Mouse (Mus musculus) WW6 (cell line): ENCODE measurements around the gene Tdo2.

Source experiments
- DNase-seq: peaks from one replicate; pipeline ENCODE4 v3.0.0-alpha.2; 2013; ENCODE audit warnings: low read depth, low spot score

Gene Tdo2

GRCm38 (mm10) chr3:81976102-81976501, at the start of gene Tdo2:
Tdo2 (minus strand) TSS chr3:81976202.
- DNase-seq: no peak

- DNase-seq: no peak
Measured at GRCm38 (mm10) chr3:82023065-82023464, 47.1 kb upstream of the Tdo2 start.

DNA sequence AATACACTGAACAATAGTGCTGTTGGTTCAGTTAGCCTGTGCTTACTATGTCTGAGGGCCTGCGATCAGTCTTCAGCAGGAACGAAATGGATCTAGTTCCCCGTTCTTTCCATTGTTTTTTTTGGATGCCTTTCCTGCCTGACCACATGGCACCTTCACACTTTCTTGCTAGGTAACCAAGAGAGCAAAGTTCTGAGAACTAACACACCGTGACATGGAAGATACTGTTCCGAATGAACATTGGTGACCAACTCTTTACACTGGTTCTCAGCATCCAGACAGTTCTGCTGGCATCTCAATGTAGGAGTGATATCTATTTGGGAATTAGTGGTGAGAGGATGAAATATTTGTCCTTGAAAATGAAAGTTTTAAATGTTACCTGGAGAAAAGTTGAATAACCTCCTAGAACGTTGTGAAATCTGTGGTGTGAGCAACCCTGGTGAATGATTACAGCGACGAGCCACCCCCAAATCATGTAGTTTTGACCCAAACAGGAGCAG, 46.5 kb upstream of the Tdo2 start:
- no peak for DNase-seq

DNA sequence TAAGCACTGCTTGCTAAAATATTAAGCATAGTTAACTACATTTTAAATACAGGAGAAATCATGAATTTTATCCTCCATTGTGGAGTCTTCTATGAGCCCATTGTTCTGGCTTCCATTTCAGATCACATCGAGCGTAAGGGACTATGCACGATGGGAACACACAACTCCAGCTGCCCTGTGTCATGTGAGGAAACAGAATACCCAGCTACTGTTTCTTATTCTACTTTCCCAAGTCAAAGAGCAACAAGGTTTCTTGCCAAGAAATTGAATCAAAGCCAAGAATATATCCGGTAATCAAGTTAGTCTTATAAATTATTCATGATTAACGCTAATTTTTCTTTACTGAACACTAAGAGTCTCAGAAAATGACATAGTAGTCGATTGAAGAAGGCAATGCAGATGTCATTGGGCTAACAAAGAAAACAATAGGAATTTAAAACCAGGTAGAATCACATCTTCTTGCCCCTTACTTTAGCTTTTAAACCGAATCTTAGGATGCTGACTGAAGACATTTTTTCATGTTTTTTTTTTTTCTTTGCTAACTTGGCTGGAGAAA, 38.2 kb upstream of the Tdo2 start:
- DNase-seq: no peak

GRCm38 (mm10) chr3:82007002-82007401, 31.0 kb upstream of the Tdo2 start:
- no peak for DNase-seq

DNA sequence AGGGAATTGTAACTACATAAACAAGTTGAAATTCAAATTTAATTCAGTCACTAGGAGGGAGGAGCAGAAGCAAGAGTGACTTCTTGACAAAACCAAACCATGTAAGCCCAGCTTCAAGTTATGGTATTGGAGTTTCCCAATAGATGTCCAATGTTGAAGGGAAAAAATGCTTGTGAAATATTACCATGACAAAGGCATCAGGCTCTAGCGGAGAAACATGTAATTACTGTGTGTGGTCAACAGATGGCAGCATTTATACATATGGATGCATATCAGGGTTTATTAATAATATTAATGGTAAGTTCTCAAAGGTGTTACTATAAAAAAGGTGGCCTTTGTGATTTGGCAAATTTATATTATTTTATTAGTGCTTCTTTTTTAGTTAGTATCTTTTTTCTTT, 20.0 kb upstream of the Tdo2 start:
- no peak for DNase-seq

GRCm38 (mm10) chr3:81995371-81995770, 19.4 kb upstream of the Tdo2 start:
- no peak for DNase-seq

GRCm38 (mm10) chr3:81990531-81990930, 14.5 kb upstream of the Tdo2 start:
- no peak for DNase-seq

- DNase-seq: no peak
Measured at GRCm38 (mm10) chr3:81989692-81990141, 13.7 kb upstream of the Tdo2 start.

DNA sequence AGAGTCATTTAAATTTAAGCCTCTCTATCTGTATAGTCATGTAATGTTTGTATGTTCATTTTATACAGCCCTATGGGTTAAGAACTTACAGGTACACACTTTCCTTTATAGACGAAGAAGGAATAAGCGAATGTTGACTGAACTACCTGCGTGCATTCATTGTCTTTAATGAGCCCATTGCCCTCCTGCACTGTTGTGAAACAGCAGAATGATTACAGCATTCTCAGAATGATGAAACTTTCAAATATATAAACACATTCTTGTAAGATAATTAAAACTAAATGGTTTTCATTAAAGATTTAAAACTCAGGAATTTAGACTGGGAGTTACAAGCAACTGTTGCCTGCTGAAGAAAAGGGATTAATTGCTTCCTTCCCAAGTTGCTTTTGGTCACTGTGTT, 11.6 kb upstream of the Tdo2 start:
- no peak for DNase-seq

DNA sequence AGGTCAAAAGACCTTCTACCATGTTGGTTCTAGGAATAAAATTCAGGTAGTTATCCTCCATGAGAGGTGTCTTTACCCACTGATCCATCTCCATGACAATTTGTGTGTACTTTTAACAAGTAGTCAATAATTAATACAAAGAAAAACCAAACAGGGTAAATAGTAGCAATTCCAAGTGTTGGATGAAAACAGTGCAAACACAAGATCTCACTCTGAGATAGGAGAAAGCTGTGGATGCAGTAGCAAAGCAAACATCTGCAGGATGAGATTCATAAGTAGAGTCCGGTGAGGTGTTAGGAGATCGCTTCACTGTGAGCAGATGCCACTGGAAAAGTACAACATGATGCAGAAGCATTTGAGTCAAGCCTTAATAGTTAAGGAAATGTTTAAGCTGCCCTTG, 10.1 kb upstream of the Tdo2 start:
- no peak for DNase-seq

GRCm38 (mm10) chr3:81985100-81985499, 9.1 kb upstream of the Tdo2 start:
- DNase-seq: no peak

GRCm38 (mm10) chr3:81983120-81983895, 7.3 kb upstream of the Tdo2 start:
- DNase-seq: no peak

GRCm38 (mm10) chr3:81981990-81982389, 6.0 kb upstream of the Tdo2 start, which contains the start of gene Asic5:
Asic5 (plus strand) TSS chr3:81982290.
- no peak for DNase-seq

DNA sequence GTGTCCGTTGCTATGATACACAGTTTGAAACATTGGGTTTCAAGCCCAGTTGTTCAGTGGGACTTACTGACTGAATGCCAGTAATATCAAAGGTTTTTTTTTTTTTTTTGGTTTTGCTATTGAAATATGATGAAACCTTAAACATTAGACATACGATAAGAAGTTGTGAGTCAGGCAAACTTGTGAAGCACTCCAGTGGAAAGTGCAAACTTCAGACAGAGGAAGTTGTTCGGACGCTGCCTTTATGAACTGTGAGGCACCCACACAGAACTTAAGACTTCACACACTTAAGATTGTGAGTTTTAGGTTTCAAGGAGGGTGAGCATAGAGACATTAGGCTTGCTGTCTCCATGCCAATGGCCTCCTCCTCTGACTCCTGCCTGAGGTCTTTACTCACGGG, 5.6 kb upstream of the Tdo2 start:
- no peak for DNase-seq

DNA sequence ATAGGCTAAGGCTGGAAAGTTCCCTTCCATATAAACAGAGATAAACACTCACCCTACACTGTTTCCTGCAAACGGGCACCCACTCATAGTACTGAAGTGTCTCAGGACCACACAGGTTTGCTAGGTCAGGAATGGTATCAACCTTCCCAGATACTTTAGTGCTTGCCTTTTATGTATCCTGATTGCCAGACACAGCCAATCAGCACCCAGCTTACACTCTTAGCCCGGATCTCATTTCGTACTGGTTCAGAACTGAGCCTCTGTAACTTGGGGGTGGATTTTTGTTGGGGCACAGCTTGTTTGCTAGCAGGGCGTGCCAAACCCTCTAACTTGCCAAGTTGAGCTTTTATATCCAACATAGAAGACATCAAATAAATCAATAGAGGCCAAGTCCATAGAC, 395 bp downstream of the Tdo2 start:
- DNase-seq: no peak

DNA sequence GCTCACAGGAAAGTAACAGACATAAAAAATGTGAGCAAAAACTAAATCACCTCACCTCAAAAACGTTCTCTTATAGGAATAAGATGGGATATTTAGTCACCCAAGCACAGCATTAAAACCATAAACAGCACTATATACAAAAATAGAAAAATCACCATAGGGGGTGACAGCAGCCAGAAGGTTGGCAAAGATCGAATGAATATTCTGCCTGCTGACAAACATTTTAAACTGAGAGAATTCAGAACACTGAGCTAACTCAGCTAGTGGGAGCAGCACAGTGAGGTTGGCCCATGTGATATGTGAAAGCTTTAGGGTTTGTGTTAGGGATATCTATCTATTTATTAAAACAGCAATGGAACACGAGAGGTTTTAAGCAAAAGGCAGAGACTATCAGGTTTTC, 11.4 kb downstream of the Tdo2 start:
- no peak for DNase-seq

DNA sequence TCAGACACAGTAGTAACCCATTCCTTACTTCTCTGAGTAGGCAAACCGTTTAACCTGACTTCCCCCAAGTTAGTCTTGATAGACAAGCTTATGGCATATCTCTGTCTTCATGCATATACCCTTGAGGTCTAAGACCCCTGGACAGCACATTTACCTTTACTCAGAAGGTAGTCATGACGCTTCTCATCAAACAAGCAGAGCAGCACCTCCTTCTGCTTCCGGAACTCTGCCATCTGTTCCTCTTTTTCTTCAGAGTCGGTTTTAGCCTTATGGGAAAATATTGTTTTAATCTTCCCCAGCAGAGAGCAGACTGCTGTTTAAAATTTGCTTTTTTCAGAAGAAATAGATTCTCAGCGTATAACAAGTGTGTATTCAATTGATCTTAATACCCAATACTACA, 12.2 kb downstream of the Tdo2 start:
- no peak for DNase-seq

GRCm38 (mm10) chr3:81961336-81961735, 14.7 kb downstream of the Tdo2 start:
- DNase-seq: no peak

DNA sequence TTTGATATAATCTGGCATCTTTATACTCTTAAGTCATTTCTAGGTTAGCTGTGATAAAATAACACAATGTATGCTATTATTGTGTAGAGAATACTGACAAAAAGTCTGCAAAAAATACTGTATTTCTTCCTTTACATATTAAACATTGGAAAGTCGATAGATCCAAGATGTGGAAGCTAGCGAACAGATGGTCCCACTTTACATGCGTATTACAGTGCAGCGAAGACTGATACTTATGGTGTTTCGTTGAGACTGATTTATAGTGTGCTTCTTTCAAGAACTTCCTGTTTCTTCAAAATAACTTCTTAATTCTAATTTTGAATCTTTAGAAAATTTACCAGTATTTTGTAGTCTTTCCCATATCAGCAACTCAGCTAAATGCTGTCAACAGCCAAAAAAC, 18.5 kb downstream of the Tdo2 start:
- DNase-seq: no peak

GRCm38 (mm10) chr3:81951785-81952184, 24.2 kb downstream of the Tdo2 start:
- no peak for DNase-seq

- no peak for DNase-seq
Measured at GRCm38 (mm10) chr3:81949048-81949447, 27.0 kb downstream of the Tdo2 start.

GRCm38 (mm10) chr3:81944851-81945393, 31.1 kb downstream of the Tdo2 start:
- DNase-seq: no peak
